Mouse (Mus musculus) CH12.LX (cell line): Measurements from ENCODE around the gene Eloa.

Source experiments
- CTCF ChIP-seq, 2 experiments: IDR thresholded peaks in 1 of 2; conservative IDR thresholded peaks in 1 of 2; 2 replicates each; pipeline ENCODE4 v1.5.1; 2011 to 2012; ENCODE audit warnings: low read depth in 2 of 2, low read length in 2 of 2, improper control_type of control experiment in 1 of 2, inconsistent platforms in 1 of 2, mild to moderate bottlenecking in 1 of 2, moderate library complexity in 1 of 2
- HCFC1 ChIP-seq: IDR thresholded peaks from 2 replicates; pipeline ENCODE4 v1.6.1; 2012; ENCODE audit warnings: low read depth, mild to moderate bottlenecking, inconsistent platforms, low read length, improper control_type of control experiment
- MAX ChIP-seq: IDR thresholded peaks from 2 replicates; pipeline ENCODE4 v1.6.1; 2011; ENCODE audit warnings: low read length, improper control_type of control experiment
- POLR2A ChIP-seq: IDR thresholded peaks from 2 replicates; pipeline ENCODE4 v1.6.1; 2011; ENCODE audit warnings: low read depth, mild to moderate bottlenecking, improper control_type of control experiment, low read length
- POLR2AphosphoS2 ChIP-seq: IDR thresholded peaks from 2 replicates; pipeline ENCODE4 v1.6.1; 2011; ENCODE audit warnings: low read depth, low read length, improper control_type of control experiment
- RCOR1 ChIP-seq: conservative IDR thresholded peaks from 2 replicates; pipeline ENCODE4 v1.6.1; 2012; ENCODE audit warnings: low read depth, mild to moderate bottlenecking, inconsistent platforms, low read length, improper control_type of control experiment
- SIN3A ChIP-seq: IDR thresholded peaks from 2 replicates; pipeline ENCODE4 v1.6.1; 2012; ENCODE audit warnings: low read length, improper control_type of control experiment, inconsistent platforms
- TBP ChIP-seq: conservative IDR thresholded peaks from 2 replicates; pipeline ENCODE4 v1.6.1; 2011; ENCODE audit warnings: low read depth, low read length, improper control_type of control experiment

DNA sequence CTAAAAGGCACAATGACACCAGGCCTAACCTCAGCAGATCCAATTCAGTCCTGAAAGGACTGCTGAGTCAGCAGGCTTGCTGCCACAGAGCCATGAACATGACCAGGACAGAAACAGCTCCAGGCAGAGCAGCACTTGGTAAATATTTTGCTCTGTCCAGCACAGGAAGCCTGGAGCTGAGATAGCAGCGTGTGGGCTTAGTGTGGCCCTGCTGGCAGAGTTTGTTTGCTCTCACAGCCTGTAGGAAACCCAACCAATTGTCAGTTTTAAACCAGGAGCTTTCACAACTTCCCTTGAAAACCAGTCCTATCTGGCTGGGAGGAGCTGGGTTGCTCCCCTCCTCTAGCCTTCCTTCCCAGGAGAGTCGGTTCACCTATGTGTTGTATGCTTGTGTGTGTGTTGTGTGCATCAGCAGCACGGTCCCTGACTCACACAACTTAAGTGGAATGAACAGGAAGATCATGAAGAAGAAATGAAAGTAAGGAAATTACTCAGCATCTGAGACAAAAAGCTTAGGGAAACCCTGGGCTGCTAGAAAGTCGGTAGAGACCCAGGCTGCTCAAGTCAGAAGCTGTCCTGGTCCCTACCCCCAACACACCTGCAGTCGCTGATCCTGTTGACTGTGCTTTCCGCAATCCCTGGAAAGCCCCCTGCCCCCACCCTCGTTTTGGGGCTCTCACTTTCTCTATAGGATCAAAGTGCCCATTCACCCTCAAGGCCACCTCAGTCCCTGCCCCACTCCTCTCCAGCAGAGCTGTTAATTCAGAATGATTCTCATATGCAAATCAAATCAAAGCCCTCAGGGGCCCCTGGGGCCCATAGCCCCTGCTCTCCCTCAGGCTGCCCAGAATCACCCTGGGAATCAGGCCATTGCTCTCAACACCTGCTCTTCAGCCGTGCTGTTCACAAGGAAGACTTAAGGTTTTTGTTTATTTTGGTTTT is 9.7 kb upstream of the Eloa start:
- TF ChIP-seq SIN3A (peak; percentile 70), HCFC1 (peak; percentile 18; the same call in 1 of the 2 replicates), CTCF (conservative IDR thresholded peaks at IDR 0.05 in 1 of 2, IDR thresholded peaks at IDR 0.05 in 1 of 2; ENCODE audit: low read depth in 2 of 2, low read length in 2 of 2) (no peak), MAX (peak; percentile 75), RCOR1 (peak; percentile 96), TBP (peak; percentile 72), POLR2A (peak; percentile 41; the same call in 1 of the 2 replicates), POLR2AphosphoS2 (no peak)
